Mouse (Mus musculus) neutrophil, adult 5-6 weeks (primary cell): ENCODE measurements around the gene Myh7b. TPM values are rescaled to one million over a fixed set of nuclear protein-coding genes. Genes with fewer than 3 reads are reported as not detected.
A peak's percentile ranks its signal among the peaks of the same experiment; 100 is the strongest.
"Not testable (repeated sequence)": the region's sequence is repeated elsewhere in the genome, so short reads cannot be mapped to it uniquely, and the experiment has no call there.

ENCODE experiments used
- ATAC-seq: fragments of 151-379, 151-347 bp; 2 replicates; pipeline ENCODE4 v1.8.0; 2017; ENCODE audit warnings: mild to moderate bottlenecking, moderate TSS enrichment; ENCODE audit not compliant: insufficient number of reproducible peaks, poor library complexity, low FRiP score, severe bottlenecking; ENCODE audit errors: extremely low read depth
- total RNA-seq: library from RNA; stranded (forward); fragments of 200-1000 nt; gene quantifications from 2 replicates; pipeline ENCODE4 v1.2.3, GENCODE M21; 2017

The Myh7b gene
- total RNA-seq, 1 experiment from 2014 or later: not detected

DNA sequence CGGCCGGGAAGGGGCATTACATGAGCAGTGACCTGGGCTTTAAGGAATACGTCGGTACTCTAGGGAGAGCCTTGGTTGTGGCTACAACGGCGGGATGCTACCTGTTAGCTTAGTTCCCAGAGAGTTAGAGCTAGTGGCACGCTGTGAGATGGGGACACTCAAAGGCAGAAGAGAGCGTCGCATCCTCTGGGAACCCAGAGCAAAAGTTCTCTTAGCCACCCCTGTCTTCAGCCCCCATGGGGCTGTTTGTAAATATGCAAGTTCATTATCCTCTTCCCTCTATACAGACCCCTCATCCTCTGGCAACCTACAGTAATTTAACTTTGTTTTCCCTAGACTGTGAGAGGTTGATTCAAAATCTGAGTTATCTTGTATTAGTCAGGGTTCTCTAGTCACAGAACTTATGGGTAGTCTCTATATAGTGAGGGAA lies 18.1 kb upstream of the Myh7b start:
- no peak; the same call in 1 of the 2 replicates for ATAC-seq

DNA sequence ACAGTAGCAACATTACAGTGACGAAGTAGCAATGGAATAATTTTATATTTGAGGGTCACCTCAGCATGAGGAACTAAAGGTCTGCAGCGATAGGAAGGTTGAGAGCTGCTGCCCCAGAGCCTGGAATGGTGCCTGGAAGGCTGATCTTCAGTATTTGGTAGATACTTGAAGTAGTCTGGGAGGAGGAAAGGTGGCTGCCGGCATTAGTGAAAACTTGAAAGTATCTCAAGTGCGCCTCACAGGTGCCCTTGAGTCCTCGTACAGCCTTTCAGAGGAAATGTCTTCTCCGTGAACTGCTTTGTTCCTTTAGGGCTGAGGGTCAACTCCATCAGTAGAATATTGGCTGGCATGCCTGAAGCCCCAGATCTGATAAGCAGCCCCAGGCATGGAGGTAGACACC lies 15.5 kb upstream of the Myh7b start:
- ATAC-seq: no peak

GRCm38 (mm10) chr2:155603707-155604106 lies 7.3 kb upstream of the Myh7b start:
- no peak for ATAC-seq

- no peak for ATAC-seq
These were observed 6.3 kb upstream of the Myh7b start for GRCm38 (mm10) chr2:155604560-155605235.

GRCm38 (mm10) chr2:155605236-155605589 lies 5.8 kb upstream of the Myh7b start:
- not testable (repeated sequence) for ATAC-seq

DNA sequence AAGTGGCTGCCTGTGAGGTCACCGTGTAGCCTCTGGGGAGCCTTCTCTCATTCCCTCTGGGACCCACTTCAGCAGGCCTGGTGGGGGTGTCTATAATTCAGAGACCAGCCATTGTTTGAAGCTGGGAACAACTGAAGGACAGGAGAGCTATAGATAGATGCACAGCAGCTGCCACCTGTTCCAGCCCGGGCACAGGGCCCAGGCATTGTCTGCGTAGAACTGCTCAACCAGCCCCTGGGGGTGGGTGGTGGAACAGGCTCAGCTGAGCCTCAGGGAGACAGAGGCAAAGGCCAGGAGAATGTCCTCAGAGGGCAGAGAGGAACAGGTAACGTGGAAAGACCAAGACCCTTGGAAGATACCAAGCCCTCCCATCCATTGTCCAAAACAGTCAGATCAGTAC lies 4.7 kb upstream of the Myh7b start:
- no peak for ATAC-seq

- ATAC-seq: no peak
These were observed 980 bp downstream of the Myh7b start for GRCm38 (mm10) chr2:155611834-155612550.

- ATAC-seq: peak; percentile 57
These were observed 2.3 kb downstream of the Myh7b start for GRCm38 (mm10) chr2:155613326-155613755.

GRCm38 (mm10) chr2:155613953-155614352 lies 2.9 kb downstream of the Myh7b start:
- no peak for ATAC-seq

- no peak for ATAC-seq
These were observed 6.0 kb downstream of the Myh7b start for GRCm38 (mm10) chr2:155616971-155617370.

GRCm38 (mm10) chr2:155619817-155620216 lies 8.8 kb downstream of the Myh7b start:
- ATAC-seq: peak; percentile 67

GRCm38 (mm10) chr2:155622606-155623005 lies 11.6 kb downstream of the Myh7b start:
- ATAC-seq: no peak

DNA sequence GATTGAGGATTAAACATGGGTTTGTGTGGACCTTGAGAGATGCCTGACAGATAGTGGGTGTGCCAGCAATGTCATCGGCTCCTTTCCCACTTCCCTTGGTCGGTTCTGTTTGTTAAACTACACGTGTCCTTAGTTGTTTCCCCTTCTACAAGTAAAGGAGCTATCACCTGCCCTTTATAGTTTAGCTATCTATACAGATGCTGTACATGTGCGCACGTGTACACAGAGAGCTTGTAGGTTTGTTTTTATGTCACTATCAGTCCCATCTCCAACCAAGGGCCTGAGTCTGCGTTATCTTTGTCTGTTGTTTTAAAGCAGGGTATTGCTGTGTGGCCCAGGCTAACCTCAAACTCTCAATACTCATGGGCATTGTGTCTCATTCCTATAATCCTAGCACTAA lies 13.0 kb downstream of the Myh7b start:
- no peak for ATAC-seq

DNA sequence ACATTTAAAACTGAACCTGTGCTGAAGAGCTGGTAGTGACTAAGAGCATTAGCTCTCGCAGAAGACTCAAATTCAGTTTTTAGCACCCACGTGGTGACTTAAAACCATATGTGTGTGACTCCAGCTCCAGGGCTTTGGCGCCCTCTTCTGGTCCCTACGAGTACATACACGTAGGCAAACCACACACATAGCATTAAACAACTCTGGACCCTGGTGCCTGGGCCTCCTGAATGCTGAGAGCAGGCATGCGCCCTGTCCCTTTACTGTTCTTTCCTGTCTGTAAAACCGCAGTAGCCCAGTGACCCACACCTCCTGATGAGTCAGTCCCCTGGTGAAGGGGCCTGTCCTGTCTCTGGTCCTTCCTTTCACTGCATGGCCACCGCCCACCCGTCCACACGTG lies 13.7 kb downstream of the Myh7b start:
- ATAC-seq: peak; percentile 35; the same call in 1 of the 2 replicates

GRCm38 (mm10) chr2:155626277-155626676 lies 15.3 kb downstream of the Myh7b start:
- no peak for ATAC-seq

DNA sequence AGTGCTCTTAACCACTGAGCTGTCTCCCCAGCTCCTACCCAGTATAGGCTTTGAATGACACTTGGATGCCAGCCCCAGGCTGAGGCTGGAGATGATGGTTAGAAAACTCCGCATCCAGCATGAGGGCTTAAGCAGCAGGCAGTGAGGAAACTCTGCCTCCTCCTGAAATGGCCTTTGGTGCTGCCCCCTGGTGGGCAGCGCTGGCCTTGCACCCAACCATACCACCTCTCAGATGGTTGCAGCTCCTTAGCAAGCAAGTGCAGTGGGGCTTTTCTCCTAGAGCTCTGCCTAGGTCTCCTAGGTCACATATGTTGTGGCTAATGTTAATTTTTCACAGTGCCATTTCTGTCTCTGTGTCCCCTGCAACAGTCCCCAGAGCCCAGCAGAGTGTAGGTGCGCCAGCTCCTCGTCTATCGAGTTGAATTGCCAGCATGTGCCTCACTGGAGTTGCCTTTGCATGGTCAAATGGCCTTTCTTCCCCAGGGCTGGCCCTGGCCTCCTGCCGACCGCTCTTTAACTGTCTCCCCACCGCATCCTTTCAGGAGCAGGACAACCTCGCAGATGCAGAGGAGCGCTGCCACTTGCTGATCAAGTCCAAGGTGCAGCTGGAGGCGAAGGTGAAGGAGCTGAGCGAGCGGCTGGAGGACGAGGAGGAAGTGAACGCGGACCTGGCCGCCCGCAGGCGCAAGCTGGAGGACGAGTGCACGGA lies 16.2 kb downstream of the Myh7b start:
- peak; percentile 54; the same call in 1 of the 2 replicates for ATAC-seq

GRCm38 (mm10) chr2:155628112-155628511 lies 17.1 kb downstream of the Myh7b start:
- no peak for ATAC-seq

DNA sequence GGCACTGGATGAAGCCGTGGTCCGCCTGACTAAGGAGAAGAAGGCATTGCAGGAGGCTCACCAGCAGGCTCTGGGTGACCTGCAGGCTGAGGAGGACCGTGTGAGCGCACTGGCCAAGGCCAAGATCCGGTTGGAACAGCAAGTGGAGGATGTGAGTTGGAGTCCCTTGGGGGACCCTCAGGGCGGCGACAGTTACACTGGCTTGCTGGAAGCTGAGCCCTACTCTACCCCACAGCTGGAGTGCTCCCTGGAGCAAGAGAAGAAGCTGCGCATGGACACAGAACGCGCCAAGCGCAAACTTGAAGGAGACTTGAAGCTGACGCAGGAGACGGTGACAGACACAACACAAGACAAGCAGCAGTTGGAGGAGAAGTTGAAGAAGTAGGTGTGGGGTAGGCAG lies 17.5 kb downstream of the Myh7b start:
- no peak for ATAC-seq

GRCm38 (mm10) chr2:155629231-155629661 lies 18.2 kb downstream of the Myh7b start:
- no peak for ATAC-seq

DNA sequence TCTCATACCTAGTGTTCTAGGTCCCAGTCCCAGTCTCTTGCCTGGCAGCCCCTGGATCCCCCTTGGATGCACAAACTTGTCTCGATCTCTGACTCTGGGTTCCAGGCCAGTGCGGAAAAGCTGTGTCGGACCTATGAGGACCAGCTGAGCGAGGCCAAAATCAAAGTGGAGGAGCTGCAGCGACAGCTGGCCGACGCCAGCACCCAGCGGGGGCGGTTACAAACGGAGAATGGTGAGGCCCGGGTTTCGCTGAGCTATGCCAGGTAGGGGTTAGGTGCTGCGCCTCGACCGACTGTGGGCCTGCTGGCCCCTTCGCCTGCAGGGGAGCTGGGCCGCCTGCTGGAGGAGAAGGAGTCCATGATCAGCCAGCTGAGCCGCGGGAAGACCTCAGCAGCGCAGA lies 19.1 kb downstream of the Myh7b start:
- ATAC-seq: no peak
